Mouse (Mus musculus): Measurements from ENCODE around the gene Sv2b. TPM values are rescaled to one million over a fixed set of nuclear protein-coding genes. Genes with fewer than 3 reads are reported as not detected.

The Sv2b gene
- polyA plus RNA-seq, 1 experiment from 2014 or later = not detected

DNA sequence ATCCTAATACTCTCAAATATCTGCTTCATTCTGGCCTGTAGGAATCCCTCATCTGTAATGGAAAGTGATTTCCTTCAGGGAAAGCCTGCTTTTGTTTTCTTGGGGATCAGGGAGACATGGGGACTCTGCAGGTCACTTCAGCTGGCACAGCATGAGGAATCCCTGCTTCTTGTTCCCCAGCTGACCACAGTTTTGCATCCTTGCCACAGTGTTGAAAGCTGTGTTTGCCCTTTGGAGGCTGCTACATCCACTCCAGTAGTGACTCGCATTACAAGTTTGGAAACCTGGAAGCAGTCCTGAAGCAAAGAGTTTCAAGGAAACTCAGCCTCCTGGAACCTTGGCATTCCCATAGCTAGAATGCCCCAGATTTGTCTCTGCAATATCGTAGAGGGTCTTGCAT, 35.4 kb downstream of the Sv2b start:
- 85% methylated on average over 2 of the region's 2 CpGs for WGBS (ENCODE audit: missing documents)
- H3K27ac ChIP-seq = no peak overlapping the region
- H3K36me3 ChIP-seq (ENCODE audit: inconsistent target) = no peaks in the 10 kb centered on the region
- H3K79me2 ChIP-seq (ENCODE audit: inconsistent target) = no peaks in the 10 kb centered on the region
- no peak overlapping the region for H3K4me3 ChIP-seq (ENCODE audit: inconsistent target)

DNA sequence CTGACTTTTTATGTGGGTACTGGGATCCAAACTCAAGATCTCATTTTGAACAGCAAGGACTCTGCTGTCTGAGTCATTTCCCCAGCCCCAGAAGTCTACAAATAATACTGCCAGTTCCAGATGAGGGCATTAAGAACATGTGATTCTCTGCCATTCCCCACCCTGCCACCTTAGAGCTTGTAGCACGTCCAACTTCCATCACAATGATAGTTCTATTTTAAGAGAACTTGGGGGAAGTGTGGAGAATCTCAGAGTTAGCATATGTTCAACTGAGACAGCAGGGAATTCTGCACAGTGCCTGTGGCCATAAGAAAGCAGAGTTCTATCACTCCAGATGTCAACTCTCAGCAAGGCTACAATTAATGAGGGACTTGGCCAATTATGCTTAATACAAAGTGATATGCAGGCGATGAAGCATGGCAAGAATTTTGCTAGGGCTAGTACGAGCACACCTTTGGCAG, 37.1 kb downstream of the Sv2b start:
- no peaks in the 10 kb centered on the region for H3K36me3 ChIP-seq (ENCODE audit: inconsistent target)
- no peaks in the 10 kb centered on the region for H3K79me2 ChIP-seq (ENCODE audit: inconsistent target)
- H3K27ac ChIP-seq = no peak overlapping the region
- H3K4me3 ChIP-seq (ENCODE audit: inconsistent target) = no peak overlapping the region
- WGBS (ENCODE audit: missing documents) = 78% methylated on average over 3 of the region's 3 CpGs

DNA sequence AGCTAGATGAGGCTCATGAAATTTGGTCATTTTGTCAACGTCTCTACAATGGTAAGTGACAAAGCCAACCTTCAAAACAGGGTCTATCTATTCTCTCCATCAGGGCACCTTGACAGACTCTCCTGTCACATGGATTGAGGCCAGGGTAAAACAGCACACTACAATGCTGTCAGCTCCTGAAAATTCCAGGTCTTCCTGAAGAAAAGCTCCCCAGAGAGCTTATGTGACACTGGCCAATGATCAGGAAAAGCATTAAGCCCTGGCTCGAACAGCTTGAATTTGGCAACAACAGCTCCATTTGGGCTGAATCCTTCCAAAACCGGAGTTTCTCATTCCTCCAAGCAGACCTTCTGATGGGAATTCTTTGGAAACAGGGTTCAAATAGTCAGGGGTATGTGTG, 37.8 kb downstream of the Sv2b start:
- H3K36me3 ChIP-seq (ENCODE audit: inconsistent target) = no peaks in the 10 kb centered on the region
- 91% methylated on average over 3 of the region's 3 CpGs for WGBS (ENCODE audit: missing documents)

DNA sequence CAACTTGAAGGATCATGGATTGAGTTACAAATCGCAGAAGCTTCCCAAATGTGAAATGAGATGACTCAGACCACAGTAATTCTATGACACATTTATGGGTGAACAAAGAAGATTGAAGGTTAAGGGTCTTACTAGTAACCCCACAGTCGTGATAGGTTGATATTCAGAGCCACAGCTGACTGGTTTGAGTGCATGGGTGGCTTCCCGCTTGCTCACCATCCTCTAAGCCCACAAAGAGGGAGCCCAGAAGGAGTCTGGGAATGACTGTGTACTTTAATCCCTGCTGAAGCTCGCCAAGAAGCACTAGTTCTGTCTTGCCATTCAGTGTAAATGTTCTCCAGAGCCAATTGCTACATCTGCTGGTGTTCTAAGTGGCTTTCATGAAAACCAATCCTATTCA, 41.8 kb downstream of the Sv2b start:
- WGBS (ENCODE audit: missing documents) = 81% methylated on average over 4 of the region's 4 CpGs

More for the DNA sequence above, 37.8 kb downstream of the Sv2b start:
- no peak overlapping the region for H3K4me3 ChIP-seq (ENCODE audit: inconsistent target)
- H3K27ac ChIP-seq = no peak overlapping the region
- no peaks in the 10 kb centered on the region for H3K79me2 ChIP-seq (ENCODE audit: inconsistent target)

DNA sequence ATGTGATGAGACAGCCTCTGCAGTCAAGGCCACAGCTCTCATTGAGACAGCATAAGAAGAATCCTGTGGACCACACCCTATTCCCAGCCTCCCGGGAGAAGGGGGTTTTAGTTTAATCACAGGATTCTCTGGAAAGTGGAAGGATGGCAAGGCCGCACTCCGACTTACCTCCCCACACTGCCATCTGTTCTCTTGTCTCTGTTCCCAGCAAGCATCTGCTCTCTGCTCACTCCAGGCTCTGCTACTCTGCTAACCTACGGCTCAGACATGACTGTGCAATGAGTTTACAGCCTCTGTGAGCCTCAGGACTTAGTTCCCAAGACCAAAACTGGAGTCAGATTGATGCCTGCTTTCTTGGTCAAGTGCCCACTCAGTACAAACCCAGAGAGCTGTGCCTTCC, 43.8 kb downstream of the Sv2b start:
- Histone ChIP-seq H3K4me3 (ENCODE audit: inconsistent target) (no peak overlapping the region), H3K27ac (no peak overlapping the region), H3K36me3 (ENCODE audit: inconsistent target) (no peaks in the 10 kb centered on the region), H3K79me2 (ENCODE audit: inconsistent target) (no peaks in the 10 kb centered on the region)
- 88% methylated on average over 4 of the region's 4 CpGs for WGBS (ENCODE audit: missing documents)

More for the DNA sequence above, 41.8 kb downstream of the Sv2b start:
- no peak overlapping the region for H3K27ac ChIP-seq
- H3K4me3 ChIP-seq (ENCODE audit: inconsistent target) = no peak overlapping the region
- H3K36me3 ChIP-seq (ENCODE audit: inconsistent target) = no peaks in the 10 kb centered on the region
- no peaks in the 10 kb centered on the region for H3K79me2 ChIP-seq (ENCODE audit: inconsistent target)

DNA sequence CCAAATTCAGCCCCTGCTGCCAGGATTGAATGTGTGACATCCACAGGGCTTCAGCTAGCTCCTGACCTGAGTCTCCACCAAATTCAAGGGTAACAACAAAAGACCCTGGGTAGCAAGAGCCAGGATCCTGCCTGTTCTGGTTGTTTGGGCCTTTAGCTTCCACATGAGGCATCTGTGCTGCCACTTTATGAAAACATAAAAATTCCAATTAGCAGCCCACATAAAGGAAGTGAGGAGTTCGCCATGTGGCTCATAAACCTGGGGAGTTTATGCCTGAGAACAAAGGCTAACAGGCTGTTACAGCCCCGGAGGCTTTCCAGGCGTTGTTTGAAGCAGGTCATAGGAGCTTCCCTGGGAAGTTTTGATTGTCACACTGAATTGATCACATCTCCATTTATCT, 49.1 kb downstream of the Sv2b start:
- Histone ChIP-seq H3K79me2 (ENCODE audit: inconsistent target) (no peaks in the 10 kb centered on the region), H3K27ac (no peak overlapping the region), H3K36me3 (ENCODE audit: inconsistent target) (no peaks in the 10 kb centered on the region), H3K4me3 (ENCODE audit: inconsistent target) (no peak overlapping the region)
- 79% methylated on average over 3 of the region's 3 CpGs for WGBS (ENCODE audit: missing documents)

DNA sequence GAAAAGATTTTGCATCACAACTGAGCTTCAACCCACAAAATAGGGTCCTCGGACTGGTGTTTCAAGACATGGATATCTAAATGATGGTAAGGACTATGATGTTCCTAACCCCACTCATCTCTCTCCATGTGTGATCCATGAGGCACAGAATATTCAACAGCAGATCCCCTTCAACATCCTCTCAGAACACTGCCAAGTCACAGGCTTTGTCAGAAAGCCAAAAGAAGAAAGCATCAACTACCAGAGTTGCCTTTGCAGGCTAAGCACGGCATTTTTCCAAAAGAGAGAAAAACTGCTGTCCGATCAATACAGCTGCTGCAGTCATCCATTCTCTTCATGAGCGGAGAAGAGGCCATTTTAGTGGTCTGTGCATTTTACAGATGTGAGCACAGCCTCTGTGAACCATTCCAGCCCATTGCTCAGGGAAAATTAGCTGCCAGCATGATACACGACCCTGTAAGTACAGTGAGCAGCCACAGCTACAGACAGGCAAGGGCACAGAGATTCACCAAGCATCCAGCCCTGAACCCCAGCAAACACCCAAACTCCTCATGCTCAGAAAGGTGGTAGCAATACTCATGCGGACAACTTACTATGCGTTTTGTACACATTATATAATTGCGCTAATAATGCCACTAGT, 55.3 kb downstream of the Sv2b start:
- H3K79me2 ChIP-seq (ENCODE audit: inconsistent target) = no peaks in the 10 kb centered on the region
- WGBS (ENCODE audit: missing documents) = 94% methylated on average over 7 of the region's 8 CpGs
- no peak overlapping the region for H3K27ac ChIP-seq
- no peak overlapping the region for H3K4me3 ChIP-seq (ENCODE audit: inconsistent target)
- H3K36me3 ChIP-seq (ENCODE audit: inconsistent target) = no peaks in the 10 kb centered on the region

DNA sequence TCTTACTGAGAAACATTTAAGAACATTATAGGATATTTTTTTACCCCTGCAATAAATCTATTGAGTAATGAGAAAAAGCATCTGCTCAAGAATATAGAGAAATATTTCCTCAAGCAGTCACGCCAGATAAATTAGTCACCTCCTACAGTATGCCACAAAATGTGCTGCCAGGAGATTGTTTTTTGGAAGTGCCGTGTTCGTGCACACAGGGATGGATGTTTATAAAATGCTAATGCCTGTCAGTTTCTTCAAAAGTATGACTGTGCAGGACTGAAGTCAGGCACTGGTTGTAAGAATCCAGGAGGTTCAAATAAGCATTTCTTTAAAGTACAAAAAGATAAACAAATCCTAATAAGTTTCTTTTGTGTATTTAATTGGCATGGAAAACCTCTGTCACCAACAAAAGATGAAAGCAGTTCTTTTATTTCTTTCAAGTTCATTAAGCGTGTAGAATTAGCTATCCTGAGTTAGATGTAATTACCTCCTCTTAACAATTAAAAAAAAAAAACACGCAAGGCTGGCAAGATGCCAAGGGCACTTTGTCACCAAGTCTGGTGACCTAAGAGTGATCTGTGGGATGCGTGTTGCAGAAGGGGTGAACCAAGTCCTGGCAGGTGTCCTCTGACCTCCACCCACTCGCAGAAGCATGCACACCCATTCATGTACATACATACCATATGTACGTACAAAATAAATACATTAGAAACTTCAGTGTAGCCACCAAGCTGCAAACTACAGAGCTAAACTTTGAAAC, 68.1 kb downstream of the Sv2b start:
- Histone ChIP-seq H3K27ac (no peak overlapping the region), H3K79me2 (ENCODE audit: inconsistent target) (no peaks in the 10 kb centered on the region), H3K4me3 (ENCODE audit: inconsistent target) (no peak overlapping the region), H3K36me3 (ENCODE audit: inconsistent target) (no peaks in the 10 kb centered on the region)
- WGBS (ENCODE audit: missing documents) = 89% methylated on average over 8 of the region's 8 CpGs

DNA sequence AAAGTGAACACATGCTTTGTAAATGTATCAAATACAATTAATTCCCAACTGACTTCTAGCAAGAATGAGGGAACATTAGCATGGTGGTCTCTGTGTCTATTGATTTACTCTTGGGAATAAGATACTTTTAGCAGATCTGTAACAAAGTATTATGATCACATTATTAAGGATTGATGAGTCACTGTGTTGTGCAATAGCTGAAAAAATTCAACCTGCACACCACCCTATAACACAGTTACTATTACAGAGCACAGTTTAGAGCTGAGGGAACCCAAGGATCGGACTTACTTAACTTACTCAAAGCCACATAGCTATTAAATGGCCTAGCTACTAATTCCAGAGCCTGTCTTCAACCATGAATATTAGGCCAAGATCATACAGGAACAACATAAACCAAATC, 72.7 kb downstream of the Sv2b start:
- 100% methylated on average over 1 of the region's 1 CpGs for WGBS (ENCODE audit: missing documents)
- Histone ChIP-seq H3K27ac (no peak overlapping the region), H3K79me2 (ENCODE audit: inconsistent target) (no peaks in the 10 kb centered on the region), H3K4me3 (ENCODE audit: inconsistent target) (no peak overlapping the region), H3K36me3 (ENCODE audit: inconsistent target) (no peaks in the 10 kb centered on the region)

DNA sequence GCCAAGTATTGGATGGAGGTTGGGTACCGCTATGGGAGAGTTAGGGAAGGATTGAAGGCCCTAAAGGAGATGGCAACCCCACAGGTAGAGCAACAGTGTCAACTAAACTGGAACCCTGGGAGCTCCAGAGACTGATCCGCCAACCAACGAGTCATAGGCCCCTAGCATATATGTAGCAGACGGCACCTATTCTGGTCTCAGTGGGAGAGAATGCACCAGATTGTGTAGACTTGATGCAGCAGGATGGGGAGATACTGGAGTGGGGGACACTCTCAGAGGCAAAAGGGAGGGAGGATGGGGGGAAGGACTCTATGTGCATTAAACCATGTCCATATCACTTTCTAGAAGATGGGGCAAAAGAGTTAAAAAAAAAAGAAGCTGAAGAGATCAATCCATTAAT, 84.9 kb downstream of the Sv2b start:
- Histone ChIP-seq H3K4me3 (ENCODE audit: inconsistent target) (no peak overlapping the region), H3K36me3 (ENCODE audit: inconsistent target) (no peaks in the 10 kb centered on the region), H3K79me2 (ENCODE audit: inconsistent target) (no peaks in the 10 kb centered on the region), H3K27ac (no peak overlapping the region)
- WGBS (ENCODE audit: missing documents) = 100% methylated on average over 4 of the region's 4 CpGs

DNA sequence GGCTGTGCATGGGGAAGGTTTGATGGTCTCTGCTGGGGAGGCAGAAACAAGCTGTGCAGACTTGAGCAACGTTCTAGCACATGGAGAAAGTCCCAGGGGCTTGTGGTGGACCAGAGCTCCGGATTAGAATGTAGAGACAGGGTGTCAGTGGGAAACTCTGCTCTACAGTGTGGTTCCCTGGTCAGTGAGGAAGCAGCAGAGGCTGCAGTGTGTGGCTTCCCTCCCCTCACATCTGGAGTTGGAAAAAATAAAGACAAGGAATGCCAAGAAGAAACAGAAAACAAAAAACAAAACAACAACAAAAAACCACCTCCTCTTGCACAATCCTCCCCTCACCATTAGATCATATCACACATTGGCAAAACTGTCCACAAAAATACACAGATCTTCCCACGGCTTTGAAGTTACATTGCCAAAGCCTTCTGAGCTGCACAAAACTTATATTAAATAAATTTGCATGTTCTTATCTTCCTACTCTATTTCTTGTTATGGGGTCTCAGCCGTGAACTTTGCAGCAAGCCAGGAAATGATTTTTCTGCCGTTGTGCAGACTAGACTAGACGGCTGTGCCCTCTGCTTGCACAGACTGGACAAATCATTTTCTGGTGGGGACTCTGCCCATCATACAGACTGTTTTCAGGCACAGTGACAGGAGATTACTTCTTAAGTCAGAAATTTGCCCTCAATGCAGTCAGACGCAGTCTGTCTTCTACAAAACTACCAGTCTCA, 86.2 kb downstream of the Sv2b start:
- Histone ChIP-seq H3K4me3 (ENCODE audit: inconsistent target) (no peak overlapping the region), H3K79me2 (ENCODE audit: inconsistent target) (no peaks in the 10 kb centered on the region), H3K27ac (no peak overlapping the region), H3K36me3 (ENCODE audit: inconsistent target) (no peaks in the 10 kb centered on the region)
- 67% methylated on average over 7 of the region's 7 CpGs for WGBS (ENCODE audit: missing documents)

DNA sequence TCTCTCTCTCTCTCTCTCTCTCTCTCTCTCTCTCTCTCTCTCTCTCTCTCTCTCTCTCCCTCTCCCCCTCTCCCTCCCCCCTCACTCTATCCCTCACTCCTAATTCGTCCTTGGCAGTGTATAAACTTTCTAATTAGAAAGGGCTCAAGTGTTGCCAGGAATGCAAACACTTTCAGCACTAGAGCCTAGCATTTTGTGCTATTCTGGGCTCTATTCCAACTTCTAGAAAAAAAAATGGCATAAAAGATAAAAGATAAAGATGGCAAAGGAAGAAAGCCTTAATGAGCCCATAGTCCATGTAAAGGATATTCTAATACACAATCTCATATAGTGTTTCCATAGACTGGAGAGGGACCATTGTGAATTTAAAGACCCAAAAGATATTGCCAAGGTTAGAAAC, 88.3 kb downstream of the Sv2b start:
- no peak overlapping the region for H3K4me3 ChIP-seq (ENCODE audit: inconsistent target)
- no peaks in the 10 kb centered on the region for H3K79me2 ChIP-seq (ENCODE audit: inconsistent target)
- no peak overlapping the region for H3K27ac ChIP-seq
- WGBS (ENCODE audit: missing documents) = 82% methylated on average over 1 of the region's 1 CpGs
- H3K36me3 ChIP-seq (ENCODE audit: inconsistent target) = no peaks in the 10 kb centered on the region

DNA sequence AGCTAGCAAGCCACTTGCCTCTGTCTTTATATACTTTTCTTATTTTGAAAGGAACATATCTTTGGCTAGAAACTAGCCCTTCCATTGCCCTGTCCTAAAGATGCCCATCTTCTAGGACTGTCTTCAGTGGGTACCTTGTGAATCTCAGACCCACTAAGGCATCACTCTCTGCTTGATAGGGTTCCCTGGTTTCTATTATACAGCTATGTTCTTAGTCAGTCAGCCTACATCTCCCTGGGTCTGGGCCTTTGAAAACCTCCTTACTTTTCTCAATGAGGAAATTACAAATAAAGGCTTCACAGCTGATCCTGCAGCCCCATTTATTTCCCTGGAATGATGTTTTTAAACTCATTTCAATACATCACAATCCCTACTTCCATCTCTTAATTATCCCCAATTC, 88.8 kb downstream of the Sv2b start:
- Histone ChIP-seq H3K36me3 (ENCODE audit: inconsistent target) (no peaks in the 10 kb centered on the region), H3K79me2 (ENCODE audit: inconsistent target) (no peaks in the 10 kb centered on the region), H3K27ac (no peak overlapping the region), H3K4me3 (ENCODE audit: inconsistent target) (no peak overlapping the region)

DNA sequence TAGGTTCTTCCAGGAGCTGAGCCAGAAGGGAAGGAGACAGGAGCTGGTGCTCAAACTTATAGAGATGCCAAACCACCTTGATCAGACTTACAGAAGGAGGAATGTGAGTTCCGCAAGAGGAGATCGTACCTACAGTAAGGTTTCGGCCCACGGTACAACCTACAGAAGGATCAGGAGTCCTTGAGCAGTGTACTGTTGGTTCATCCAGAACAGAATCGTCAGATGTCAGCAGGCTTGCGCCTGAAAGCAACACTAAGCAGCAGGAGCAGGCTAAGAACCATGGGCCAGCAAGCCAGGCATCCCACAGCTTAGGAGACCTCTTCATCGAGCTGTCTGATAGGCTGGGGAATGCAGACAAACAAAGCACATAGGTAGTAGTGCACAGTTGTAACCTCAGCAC, 92.9 kb downstream of the Sv2b start:
- Histone ChIP-seq H3K27ac (no peak overlapping the region), H3K36me3 (ENCODE audit: inconsistent target) (no peaks in the 10 kb centered on the region), H3K4me3 (ENCODE audit: inconsistent target) (no peak overlapping the region), H3K79me2 (ENCODE audit: inconsistent target) (no peaks in the 10 kb centered on the region)
- 92% methylated on average over 7 of the region's 7 CpGs for WGBS (ENCODE audit: missing documents)

DNA sequence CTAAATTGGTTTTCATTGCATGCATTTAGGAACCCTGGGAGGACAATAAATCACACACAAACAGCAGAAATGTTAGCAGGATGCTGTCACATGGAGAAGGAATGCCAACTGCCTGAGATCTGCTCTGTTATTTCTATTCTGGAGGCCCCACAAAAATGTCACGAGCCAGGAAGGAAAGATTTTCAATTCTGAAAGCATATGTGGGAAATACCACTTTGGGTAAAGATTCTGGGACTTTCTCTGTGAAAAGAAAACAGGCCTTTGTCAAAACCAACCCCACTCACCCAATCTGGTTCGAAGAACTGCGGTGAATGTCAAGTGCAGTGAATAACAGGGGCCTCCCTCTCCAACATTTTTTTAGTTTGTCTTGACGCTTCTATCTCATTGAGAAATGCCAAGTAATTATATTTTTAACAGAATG, 99.8 kb downstream of the Sv2b start:
- 86% methylated on average over 4 of the region's 4 CpGs for WGBS (ENCODE audit: missing documents)
- no peaks in the 10 kb centered on the region for H3K79me2 ChIP-seq (ENCODE audit: inconsistent target)
- H3K4me3 ChIP-seq (ENCODE audit: inconsistent target) = no peak overlapping the region
- H3K27ac ChIP-seq = no peak overlapping the region
- H3K36me3 ChIP-seq (ENCODE audit: inconsistent target) = no peaks in the 10 kb centered on the region
